Mouse (Mus musculus) liver, adult 2 months (tissue): Measurements from ENCODE around the gene Wdr27. TPM values are rescaled to one million over a fixed set of nuclear protein-coding genes. Genes with fewer than 3 reads are reported as not detected.
"Not testable (repeated sequence)": the region's sequence is repeated elsewhere in the genome, so short reads cannot be mapped to it uniquely, and the experiment has no call there.

Experiments
- DNase-seq: peaks from one replicate; pipeline ENCODE4 v3.0.0-alpha.2; 2011; ENCODE audit warnings: low read depth, low spot score; ENCODE audit errors: extremely low read depth
- H3K27ac ChIP-seq: fragments of 200-500 bp; replicated peaks from 2 replicates; pipeline ENCODE4 v1.5.1; 2012; ENCODE audit warnings: low read depth, mild to moderate bottlenecking, control low read depth, inconsistent platforms, low read length; ENCODE audit not compliant: insufficient read depth
- H3K27me3 ChIP-seq: fragments of 200-500 bp; 2 replicates; pipeline ENCODE4 v1.6.1; 2012; ENCODE audit warnings: mild to moderate bottlenecking, moderate library complexity, low read length, inconsistent platforms; ENCODE audit not compliant: control insufficient read depth, insufficient read depth
- H3K36me3 ChIP-seq: fragments of 200-500 bp; 2 replicates; pipeline ENCODE4 v1.6.1; 2012; ENCODE audit warnings: low read length, inconsistent platforms; ENCODE audit not compliant: control insufficient read depth, insufficient read depth
- H3K4me1 ChIP-seq: fragments of 200-500 bp; 2 replicates; pipeline ENCODE4 v1.6.1; 2011; ENCODE audit warnings: low read length; ENCODE audit not compliant: control insufficient read depth, insufficient read depth
- H3K4me3 ChIP-seq: fragments of 200-500 bp; 2 replicates; pipeline ENCODE4 v1.5.1; 2011; ENCODE audit warnings: low read depth, mild to moderate bottlenecking, control low read depth, low read length, moderate library complexity; ENCODE audit not compliant: insufficient read depth
- H3K79me2 ChIP-seq: fragments of 200-500 bp; 2 replicates; pipeline ENCODE4 v1.6.1; 2012; ENCODE audit warnings: inconsistent platforms, mild to moderate bottlenecking, low read length, moderate library complexity; ENCODE audit not compliant: control insufficient read depth, insufficient read depth
- H3K9ac ChIP-seq: fragments of 200-500 bp; 2 replicates; pipeline ENCODE4 v1.6.1; 2012; ENCODE audit warnings: low read depth, mild to moderate bottlenecking, control low read depth, inconsistent platforms, low read length
- CTCF ChIP-seq: fragments of 200-500 bp; IDR thresholded peaks from 2 replicates; pipeline ENCODE4 v1.5.1; 2011; ENCODE audit warnings: low read depth, low read length, control low read depth
- POLR2A ChIP-seq: fragments of 200-500 bp; IDR thresholded peaks from 2 replicates; pipeline ENCODE4 v1.6.1; 2011; ENCODE audit warnings: low read length, control low read depth; ENCODE audit not compliant: insufficient read depth; ENCODE audit errors: extremely low read depth
- WGBS: fragments of 180-500 bp; shearing (Covaris S2); methylation state at CpG from one replicate; pipeline ENCODE4 v1.1.7; 2018; 5-methylcytosine and 5-hydroxymethylcytosine counted together
- polyA plus RNA-seq: library from polyadenylated mRNA; depleted of rRNA; stranded (reverse); fragments of >200 nt; gene quantifications from 2 replicates; pipeline ENCODE4 v1.2.3, GENCODE M21; 2012
- total RNA-seq: library from RNA; depleted of rRNA; stranded (reverse); fragments of >200 nt; gene quantifications from 2 replicates; pipeline ENCODE4 v1.2.3, GENCODE M21; 2014

Wdr27 gene
- total and polyA plus RNA-seq, 2 experiments, result 0.74 to 1.4 TPM

- Histone ChIP-seq H3K4me1 (no peaks in the 10 kb centered on the region), H3K79me2 (no peaks in the 10 kb centered on the region), H3K36me3 (no peaks in the 10 kb centered on the region), H3K9ac (no peak overlapping the region), H3K4me3 (no peak overlapping the region), H3K27ac (no peak overlapping the region), H3K27me3 (no peaks in the 10 kb centered on the region)
- TF ChIP-seq POLR2A (no peak), CTCF (no peak)
- no peak for DNase-seq
- WGBS, result 35% methylated on average over 1 of the region's 1 CpGs
Measured at GRCm38 (mm10) chr17:14906611-14907010, 36.3 kb downstream of the Wdr27 start.

- peak; percentile 43 for TF ChIP-seq CTCF
- TF ChIP-seq POLR2A, result no peak
- Histone ChIP-seq H3K36me3 (no peaks in the 10 kb centered on the region), H3K4me1 (no peaks in the 10 kb centered on the region), H3K4me3 (no peak overlapping the region), H3K9ac (no peak overlapping the region), H3K79me2 (no peaks in the 10 kb centered on the region), H3K27ac (no peak overlapping the region), H3K27me3 (no peaks in the 10 kb centered on the region)
- 42% methylated on average over 7 of the region's 7 CpGs for WGBS
- DNase-seq, result peak; percentile 31
Measured at GRCm38 (mm10) chr17:14904637-14905265, 38.2 kb downstream of the Wdr27 start.

GRCm38 (mm10) chr17:14904206-14904605 is 38.8 kb downstream of the Wdr27 start:
- DNase-seq, result no peak
- H3K36me3 ChIP-seq, result no peaks in the 10 kb centered on the region
- H3K4me1 ChIP-seq, result no peaks in the 10 kb centered on the region
- no peak overlapping the region for H3K4me3 ChIP-seq
- TF ChIP-seq POLR2A (no peak), CTCF (no peak)
- no peak overlapping the region for H3K27ac ChIP-seq
- H3K9ac ChIP-seq, result no peak overlapping the region
- H3K79me2 ChIP-seq, result no peaks in the 10 kb centered on the region
- WGBS, result 87% methylated on average over 6 of the region's 6 CpGs
- no peaks in the 10 kb centered on the region for H3K27me3 ChIP-seq

GRCm38 (mm10) chr17:14903212-14903611 is 39.7 kb downstream of the Wdr27 start:
- Histone ChIP-seq H3K79me2 (no peaks in the 10 kb centered on the region), H3K4me1 (no peaks in the 10 kb centered on the region), H3K36me3 (no peaks in the 10 kb centered on the region), H3K9ac (no peak overlapping the region), H3K27ac (no peak overlapping the region), H3K27me3 (no peaks in the 10 kb centered on the region), H3K4me3 (no peak overlapping the region)
- TF ChIP-seq CTCF (no peak), POLR2A (no peak)
- no peak for DNase-seq
- WGBS, result 80% methylated on average over 3 of the region's 3 CpGs

- H3K4me3 ChIP-seq, result no peak overlapping the region
- no peak for DNase-seq
- no peaks in the 10 kb centered on the region for H3K4me1 ChIP-seq
- TF ChIP-seq CTCF (no peak), POLR2A (no peak)
- no peak overlapping the region for H3K9ac ChIP-seq
- no peaks in the 10 kb centered on the region for H3K27me3 ChIP-seq
- H3K79me2 ChIP-seq, result no peaks in the 10 kb centered on the region
- WGBS, result 68% methylated on average over 1 of the region's 1 CpGs
- no peak overlapping the region for H3K27ac ChIP-seq
- no peaks in the 10 kb centered on the region for H3K36me3 ChIP-seq
Measured at GRCm38 (mm10) chr17:14898972-14899371, 44.0 kb downstream of the Wdr27 start.

GRCm38 (mm10) chr17:14895058-14895457 is 47.9 kb downstream of the Wdr27 start:
- not testable (repeated sequence) for H3K4me1 ChIP-seq, H3K4me3 ChIP-seq, H3K27me3 ChIP-seq, H3K27ac ChIP-seq, H3K36me3 ChIP-seq, DNase-seq, H3K9ac ChIP-seq, H3K79me2 ChIP-seq
